8 mouse cellular contexts compared by ENCODE assay signal in the genomic region with DNA sequence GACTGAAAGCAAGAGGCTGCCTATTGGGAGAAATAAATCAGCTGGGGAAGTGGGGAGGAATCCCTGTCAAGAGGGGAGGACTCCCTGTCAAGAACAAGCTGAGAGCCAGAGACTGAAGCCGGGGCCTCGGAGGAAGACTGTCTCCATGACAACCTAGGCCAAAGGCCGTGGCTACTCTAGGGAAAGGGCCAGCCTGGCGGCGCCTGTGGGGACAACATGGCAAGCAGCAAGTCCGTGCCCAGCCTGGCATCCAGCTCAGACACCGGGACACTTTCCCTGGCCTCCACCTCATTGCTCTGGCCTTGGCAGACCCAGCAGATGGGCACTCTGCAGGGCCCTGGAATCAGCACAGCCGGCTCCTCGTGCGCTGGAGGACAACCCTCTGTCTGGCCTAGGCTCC.
DNase-seq lines count a peak whose midpoint lies in the region; ATAC-seq lines count a peak whose summit lies in the region.

No protein-coding gene starts in this region.

- peak; percentile 29; the same call in 1 of the 2 replicates for ATAC-seq in kidney, embryonic 16.5 days (ENCODE audit: low FRiP score, low TSS enrichment)
- ATAC-seq in megakaryocyte progenitor cell, adult 5-6 weeks (replicated peaks; ENCODE audit: poor library complexity), result no peak
- ATAC-seq in liver, embryonic 11.5 days (replicated peaks; ENCODE audit: low FRiP score), result no peak

- H3K27me3 ChIP-seq in kidney, embryonic 16.5 days (ENCODE audit: insufficient read depth, low read length), result no peaks in the 10 kb centered on the region
- H3K27me3 ChIP-seq in liver, embryonic 11.5 days (replicated peaks; ENCODE audit: control insufficient read depth, insufficient read depth, low read length), result no peaks in the 10 kb centered on the region

- no peaks in the 10 kb centered on the region for H3K36me3 ChIP-seq in kidney, embryonic 16.5 days (ENCODE audit: insufficient read depth, low read length)
- no peaks in the 10 kb centered on the region for H3K36me3 ChIP-seq in liver, embryonic 11.5 days (ENCODE audit: control insufficient read depth, insufficient read depth, low read length)

- 41% methylated on average over 10 of the region's 10 CpGs for WGBS in kidney, embryonic 16.5 days
- 71% methylated on average over 10 of the region's 10 CpGs for WGBS in liver, embryonic 11.5 days

- no peak overlapping the region for H3K27ac ChIP-seq in kidney, embryonic 16.5 days (ENCODE audit: low read length)
- H3K27ac ChIP-seq in liver, embryonic 11.5 days (ENCODE audit: low read depth, low read length), result no peak overlapping the region

- H3K4me3 ChIP-seq in kidney, embryonic 16.5 days (ENCODE audit: low read length), result no peak overlapping the region
- no peak overlapping the region for H3K4me3 ChIP-seq in liver, embryonic 11.5 days (ENCODE audit: low read depth, low read length)

- H3K9me3 ChIP-seq in kidney, embryonic 16.5 days (ENCODE audit: low read length), result no peaks in the 10 kb centered on the region
- no peaks in the 10 kb centered on the region for H3K9me3 ChIP-seq in liver, embryonic 11.5 days (ENCODE audit: control insufficient read depth, low read length)

- peaks cover 25% of the 10 kb centered on the region for H3K4me1 ChIP-seq in kidney, embryonic 16.5 days (ENCODE audit: insufficient read depth, low read length)
- peaks cover 24% of the 10 kb centered on the region for H3K4me1 ChIP-seq in liver, embryonic 11.5 days (replicated peaks; ENCODE audit: control insufficient read depth, insufficient read depth, low read length)

- DNase-seq in layer of hippocampus, adult 11-12 months (ENCODE audit: low spot score), result peak; percentile 40
- DNase-seq in layer of hippocampus, adult 9-10 months (ENCODE audit: low spot score), result no peak
- peak; percentile 98 for DNase-seq in cerebellum, adult 9-10 months
- peak; percentile 77 to 79 for DNase-seq in heart, adult 9 months (ENCODE audit: low spot score in 2 of 2)
- DNase-seq in mesoderm, embryonic 11.5 days (ENCODE audit: low read depth, low spot score), result peak; percentile 34
- DNase-seq in liver, embryonic 11.5 days (ENCODE audit: low spot score), result no peak

- no peak overlapping the region for H3K4me2 ChIP-seq in kidney, embryonic 16.5 days (replicated peaks; ENCODE audit: low read depth, low read length)
- no peak overlapping the region for H3K4me2 ChIP-seq in liver, embryonic 11.5 days

- no peak overlapping the region for H3K9ac ChIP-seq in kidney, embryonic 16.5 days (replicated peaks; ENCODE audit: low read length)
- no peak overlapping the region for H3K9ac ChIP-seq in liver, embryonic 11.5 days (ENCODE audit: low read depth, low read length)

Comparison
In these comparisons a context has a peak if more than half of its experiments do, and no peak if none do; other contexts are left out.
1. DNase-seq: peak in layer of hippocampus, adult 11-12 months (single experiment), cerebellum, adult 9-10 months (single experiment), heart, adult 9 months (2 of 2) and mesoderm, embryonic 11.5 days (single experiment); none in layer of hippocampus, adult 9-10 months (single experiment) and liver, embryonic 11.5 days (single experiment).